Mouse (Mus musculus) heart, postnatal 36 days (tissue): ENCODE data around the gene Rgs7. TPM values are rescaled to one million over a fixed set of nuclear protein-coding genes. Genes with fewer than 3 reads are reported as not detected.

ENCODE experiments used
- DNase-seq, 2 experiments: peaks; one replicate each; pipeline ENCODE4 v3.0.0; 2021 to 2022
- intact Hi-C: fragments of 180-260 bp; cut with DNase I; formaldehyde crosslinking; loops from one replicate; pipeline ENCODE4 v1.15.1; 2025
- total RNA-seq, 2 experiments: library from RNA; stranded (reverse); gene quantifications; 2 replicates each; pipeline ENCODE4 v1.2.3; 2021

Gene Rgs7
- total RNA-seq, 2 experiments from 2014 or later = 1.4 to 1.7 TPM

DNA sequence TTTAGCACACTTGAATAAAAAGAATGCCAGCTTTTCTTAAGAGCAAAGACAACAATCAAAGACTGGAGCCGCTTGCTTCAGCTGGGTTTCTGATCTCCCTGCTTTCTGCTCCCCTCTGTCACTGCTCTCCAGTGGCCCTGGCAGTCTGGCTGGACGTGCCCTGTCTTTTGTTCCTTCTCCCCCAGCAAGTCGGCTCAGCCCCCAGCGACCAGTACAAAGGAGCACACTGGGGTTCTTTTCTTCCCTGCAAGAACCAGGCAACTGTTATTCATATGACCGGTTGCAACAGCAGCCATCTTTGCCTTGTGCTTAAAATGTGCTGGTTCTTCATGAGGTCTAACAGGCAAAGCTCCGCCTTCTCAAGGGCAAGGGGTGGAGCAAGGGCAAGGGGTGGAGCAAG lies 452.7 kb downstream of the Rgs7 start:
- no peak for DNase-seq
- intact Hi-C loops = no loop called here

DNA sequence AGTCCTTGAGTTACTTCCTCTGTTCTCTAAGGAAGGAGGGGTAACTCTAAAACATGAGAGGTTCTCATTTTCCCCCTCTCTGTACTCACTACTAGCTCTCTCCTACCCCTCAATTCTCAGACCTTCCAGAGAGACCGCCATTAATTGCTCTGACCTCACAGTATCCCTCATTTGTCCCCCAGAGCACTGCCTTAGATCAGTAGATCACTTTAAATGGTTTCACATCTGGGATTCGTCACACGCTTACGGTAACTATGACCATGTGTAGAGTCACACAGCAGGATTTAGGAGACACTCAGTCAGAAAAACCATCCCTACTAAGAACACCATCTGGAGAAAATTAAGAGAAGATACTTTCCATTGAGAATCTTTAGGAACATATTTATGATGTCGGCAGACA lies 456.8 kb downstream of the Rgs7 start:
- intact Hi-C loops = no loop called here
- no peak for DNase-seq

DNA sequence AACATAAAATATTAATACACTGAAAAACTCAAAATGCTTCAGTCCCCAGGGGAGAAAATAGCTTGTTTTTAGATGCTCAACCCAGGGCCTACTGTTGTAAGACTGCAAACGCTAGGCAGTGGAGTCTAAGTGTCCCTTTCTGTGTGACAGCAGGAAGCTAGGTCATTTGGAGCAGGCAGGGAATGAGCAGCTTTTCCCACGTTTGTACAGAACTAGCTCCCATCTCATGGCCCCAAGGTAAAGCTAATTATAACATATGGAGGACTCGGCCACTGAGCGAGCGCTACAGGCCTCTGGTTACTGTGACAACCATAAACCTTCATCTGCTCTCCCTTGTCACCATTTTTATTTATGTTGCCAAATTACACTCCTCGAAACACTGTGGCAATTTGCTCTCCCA lies 460.3 kb downstream of the Rgs7 start:
- intact Hi-C loops = no loop called here
- no peak for DNase-seq

DNA sequence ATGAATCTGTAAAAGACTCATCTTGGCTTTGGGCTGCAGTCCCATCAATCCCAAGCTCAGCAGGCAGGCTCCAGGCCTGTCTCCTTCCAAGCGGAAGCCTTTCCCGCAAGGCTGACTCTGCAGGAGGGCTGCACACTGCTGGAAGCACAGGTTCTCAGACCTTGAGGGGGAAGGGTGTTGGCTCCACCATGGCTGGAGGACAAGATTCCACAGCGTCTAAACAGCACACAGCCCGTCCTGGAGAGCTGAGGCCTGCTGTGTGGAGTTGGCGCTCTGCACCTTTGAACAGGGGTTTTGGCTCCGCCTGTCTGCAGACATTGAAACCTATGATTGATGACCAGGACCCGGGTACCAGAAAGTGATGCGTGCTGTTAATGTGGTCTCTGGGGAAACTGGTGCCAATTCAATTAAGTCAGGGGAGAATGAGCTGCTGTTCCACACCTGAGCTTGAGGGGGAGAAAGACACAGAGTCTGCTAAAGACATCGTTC lies 463.5 kb downstream of the Rgs7 start:
- intact Hi-C loops = no loop called here
- DNase-seq = no peak

DNA sequence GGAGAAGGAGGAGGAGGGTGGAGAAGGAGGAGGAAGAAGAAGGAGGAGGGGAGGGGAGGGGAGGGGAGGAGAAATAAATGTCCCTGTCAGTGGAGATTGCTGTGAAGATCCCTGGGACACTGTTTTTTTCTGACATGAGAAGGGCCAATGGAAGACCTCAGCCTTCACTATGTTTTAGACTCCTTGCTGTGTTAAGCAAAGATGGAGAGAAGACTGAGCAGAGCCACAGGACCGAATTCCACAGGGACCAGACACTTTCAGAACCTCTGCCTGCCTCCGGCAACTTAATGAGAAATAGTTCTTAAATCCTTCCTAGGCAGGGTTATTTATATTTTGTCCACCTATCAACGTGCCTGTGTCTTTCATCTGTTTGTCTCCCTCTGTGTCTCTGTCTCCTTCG lies 464.0 kb downstream of the Rgs7 start:
- intact Hi-C loops = no loop called here
- no peak for DNase-seq

DNA sequence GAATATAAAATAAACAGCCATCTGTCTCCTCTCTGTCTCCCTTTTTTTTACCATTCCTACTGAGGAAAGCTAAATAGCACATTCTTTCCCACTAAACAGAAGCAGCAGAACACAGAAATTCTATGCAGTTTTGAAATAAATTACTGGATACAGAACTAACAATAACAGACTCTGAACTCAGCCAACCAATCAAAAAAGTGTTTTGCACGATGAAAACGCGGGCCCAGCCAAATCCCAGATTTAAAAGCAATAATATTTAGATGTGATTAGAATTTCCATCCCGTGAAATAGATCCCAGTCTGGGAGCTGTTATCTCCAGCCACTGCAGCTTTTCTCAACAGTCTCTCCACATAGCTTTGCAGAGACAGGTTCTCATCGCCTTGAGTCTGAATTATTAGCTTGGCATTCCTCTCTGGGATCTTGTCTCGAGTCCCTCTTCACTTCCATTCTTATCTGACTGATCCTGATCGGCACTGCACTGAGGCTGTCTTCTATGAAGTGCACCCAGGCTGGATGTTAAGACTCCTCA lies 466.5 kb downstream of the Rgs7 start:
- DNase-seq = no peak
- intact Hi-C loops = no loop called here

DNA sequence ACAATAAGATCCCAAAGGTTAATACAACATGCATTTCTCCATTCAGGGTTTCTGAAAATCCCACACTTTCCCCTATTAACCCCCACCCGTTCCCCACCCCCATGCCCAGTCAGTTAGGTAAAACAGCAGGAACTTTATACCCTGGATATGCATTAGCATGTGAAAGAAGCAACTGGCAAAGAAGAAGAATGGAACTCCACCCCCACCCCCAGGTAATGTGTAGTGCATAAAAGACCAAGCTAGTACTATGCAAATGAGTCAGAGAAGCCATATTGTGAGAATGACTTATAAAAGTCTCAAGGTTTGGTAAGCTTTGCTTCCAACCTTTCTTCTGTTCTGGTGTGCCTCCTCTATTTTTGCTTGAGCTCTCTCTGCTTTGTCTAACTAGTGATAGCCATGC lies 468.2 kb downstream of the Rgs7 start:
- intact Hi-C loops = no loop called here
- DNase-seq = no peak

Other genes starting within 250 kb of the Rgs7 start
- under 1 TPM; 0.44 to 0.51 TPM for gene Kmo, start 127.9 kb upstream of the Rgs7 start, total RNA-seq
- 100 to 1,000 TPM; 598 to 639 TPM for gene Fh1, start 133.1 kb upstream of the Rgs7 start, total RNA-seq
- 1 to 10 TPM; 7.2 to 9.9 TPM for gene Opn3, start 200.3 kb upstream of the Rgs7 start, total RNA-seq
- 10 to 100 TPM; 10.1 to 10.6 TPM for gene Chml, start 200.4 kb upstream of the Rgs7 start, total RNA-seq
- not detected for gene Wdr64, start 206.1 kb upstream of the Rgs7 start, total RNA-seq